Mouse (Mus musculus) layer of hippocampus, adult 2 months (tissue): ENCODE measurements at regions not wholly inside any gene's neighbourhood (a gene's known extent, or its start where the extent isn't known, plus 50 kb on each side); places are given as distances from the start of the nearest gene placed in this dataset.
"Not testable (repeated sequence)": the region's sequence is repeated elsewhere in the genome, so short reads cannot be mapped to it uniquely, and the experiment has no call there.

Experiments
- DNase-seq, 2 experiments: peaks; one replicate each; pipeline ENCODE4 v3.0.0; 2022; ENCODE audit warnings: low spot score in 2 of 2
- H3K27ac ChIP-seq: fragments of 200-600 bp; 2 replicates; pipeline ENCODE4 v1.8.1; 2022
- H3K4me3 ChIP-seq: fragments of 200-600 bp; 2 replicates; pipeline ENCODE4 v1.8.1; 2022; ENCODE audit warnings: mild to moderate bottlenecking
- CTCF ChIP-seq: fragments of 200-600 bp; conservative IDR thresholded peaks from 2 replicates; pipeline ENCODE4 v1.8.1; 2022; ENCODE audit warnings: antibody characterized with exemption, mild to moderate bottlenecking, moderate library complexity

- H3K4me3 ChIP-seq, result no peak overlapping the region
- no peak overlapping the region for H3K27ac ChIP-seq
- no peak for TF ChIP-seq CTCF
- DNase-seq, result no peak
Measured at GRCm38 (mm10) chr5:68353211-68353610, 321.6 kb downstream of the Grxcr1 start.

GRCm38 (mm10) chr5:68353816-68354215 is 322.2 kb downstream of the Grxcr1 start:
- not testable (repeated sequence) for H3K27ac ChIP-seq, DNase-seq, H3K4me3 ChIP-seq

- TF ChIP-seq CTCF, result no peak
- Histone ChIP-seq H3K27ac (no peak overlapping the region), H3K4me3 (no peak overlapping the region)
- DNase-seq, result no peak
Measured at GRCm38 (mm10) chr5:68361581-68362211, 330.1 kb downstream of the Grxcr1 start.

GRCm38 (mm10) chr5:68373082-68373481 is 341.4 kb downstream of the Grxcr1 start:
- DNase-seq, result no peak
- no peak overlapping the region for H3K27ac ChIP-seq
- no peak for TF ChIP-seq CTCF
- no peak overlapping the region for H3K4me3 ChIP-seq
